Mouse (Mus musculus): ENCODE results near the gene Ttc9.

- TF ChIP-seq CTCF (IDR thresholded peaks at IDR 0.05; ENCODE audit: insufficient read depth, low read length), result peak; percentile 70
- no peak for TF ChIP-seq POLR2A (IDR thresholded peaks at IDR 0.05; ENCODE audit: borderline replicate concordance, extremely low read depth, low read depth, low read length)
Observed at GRCm38 (mm10) chr12:81619302-81619701, 11.7 kb upstream of the Ttc9 start.
